Mouse (Mus musculus) A20 (cell line): ENCODE results near the gene Speg.

ENCODE experiments used
- DNase-seq: peaks from one replicate; pipeline ENCODE4 v3.0.0-alpha.2; 2011; ENCODE audit warnings: low read depth, low spot score

The Speg gene

DNA sequence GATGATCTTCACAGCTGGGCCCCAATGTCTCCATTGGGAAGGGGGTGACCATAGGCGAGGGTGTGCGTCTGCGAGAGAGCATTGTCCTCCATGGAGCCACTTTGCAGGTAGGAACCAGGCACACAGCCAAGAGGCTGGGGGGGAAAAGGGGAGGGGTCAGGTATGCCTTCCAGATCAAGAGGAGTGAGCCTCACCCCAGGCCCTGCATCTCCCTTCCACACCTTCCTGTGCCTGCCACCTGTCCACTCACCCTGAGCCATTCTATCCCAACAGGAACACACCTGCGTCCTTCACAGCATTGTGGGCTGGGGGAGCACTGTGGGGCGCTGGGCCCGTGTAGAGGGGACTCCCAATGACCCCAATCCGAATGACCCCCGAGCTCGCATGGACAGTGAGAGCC is 67.1 kb downstream of the Speg start:
- DNase-seq: no peak

DNA sequence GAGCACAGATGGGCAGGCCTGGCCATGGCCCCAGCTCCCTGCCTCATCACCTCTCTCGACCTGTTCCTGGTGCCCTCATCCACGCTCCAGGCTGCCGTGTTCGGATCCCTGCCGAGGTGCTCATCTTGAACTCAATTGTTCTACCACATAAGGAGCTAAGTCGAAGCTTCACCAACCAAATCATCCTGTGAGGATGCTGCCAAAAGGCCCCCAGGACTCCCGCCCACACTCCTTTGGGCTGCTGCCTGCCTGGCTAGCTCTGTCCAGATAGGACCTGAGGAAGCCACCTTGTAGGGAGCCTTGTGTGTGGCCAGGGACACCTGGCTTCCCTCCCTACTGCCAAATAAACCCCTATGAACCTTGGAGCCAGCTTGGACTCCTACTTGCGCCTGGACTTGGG is 67.7 kb downstream of the Speg start:
- DNase-seq: no peak

GRCm38 (mm10) chr1:75443247-75444024 is 68.3 kb downstream of the Speg start:
- DNase-seq: no peak

GRCm38 (mm10) chr1:75444208-75444607 is 69.1 kb downstream of the Speg start:
- DNase-seq: no peak

DNA sequence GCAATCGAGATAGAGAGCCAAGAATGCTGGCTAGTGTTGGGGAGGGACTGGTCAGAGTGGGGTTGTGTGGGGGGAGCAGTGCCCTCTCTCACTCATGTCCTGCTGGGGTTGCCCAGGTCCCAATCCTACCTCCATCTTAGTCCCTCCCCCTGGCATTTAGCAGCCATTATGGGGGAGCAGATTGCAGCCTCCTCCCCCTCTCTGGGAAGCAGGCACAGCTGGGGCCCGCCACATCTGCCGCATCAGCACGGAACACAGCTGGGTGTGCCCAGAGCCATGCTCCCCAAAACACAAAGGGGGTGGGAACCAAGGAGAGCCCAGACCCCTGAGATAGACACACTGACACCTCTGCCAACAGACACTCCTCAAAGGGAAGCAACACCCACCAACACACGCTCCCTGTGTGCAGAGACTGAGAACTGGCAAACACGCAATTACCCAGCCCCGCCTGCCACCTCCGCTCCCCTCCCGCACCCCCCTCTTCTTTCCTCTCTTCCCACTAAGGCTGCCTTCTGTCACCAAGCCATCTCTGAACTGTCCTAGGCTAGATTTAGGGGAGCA is 70.1 kb downstream of the Speg start:
- no peak for DNase-seq

DNA sequence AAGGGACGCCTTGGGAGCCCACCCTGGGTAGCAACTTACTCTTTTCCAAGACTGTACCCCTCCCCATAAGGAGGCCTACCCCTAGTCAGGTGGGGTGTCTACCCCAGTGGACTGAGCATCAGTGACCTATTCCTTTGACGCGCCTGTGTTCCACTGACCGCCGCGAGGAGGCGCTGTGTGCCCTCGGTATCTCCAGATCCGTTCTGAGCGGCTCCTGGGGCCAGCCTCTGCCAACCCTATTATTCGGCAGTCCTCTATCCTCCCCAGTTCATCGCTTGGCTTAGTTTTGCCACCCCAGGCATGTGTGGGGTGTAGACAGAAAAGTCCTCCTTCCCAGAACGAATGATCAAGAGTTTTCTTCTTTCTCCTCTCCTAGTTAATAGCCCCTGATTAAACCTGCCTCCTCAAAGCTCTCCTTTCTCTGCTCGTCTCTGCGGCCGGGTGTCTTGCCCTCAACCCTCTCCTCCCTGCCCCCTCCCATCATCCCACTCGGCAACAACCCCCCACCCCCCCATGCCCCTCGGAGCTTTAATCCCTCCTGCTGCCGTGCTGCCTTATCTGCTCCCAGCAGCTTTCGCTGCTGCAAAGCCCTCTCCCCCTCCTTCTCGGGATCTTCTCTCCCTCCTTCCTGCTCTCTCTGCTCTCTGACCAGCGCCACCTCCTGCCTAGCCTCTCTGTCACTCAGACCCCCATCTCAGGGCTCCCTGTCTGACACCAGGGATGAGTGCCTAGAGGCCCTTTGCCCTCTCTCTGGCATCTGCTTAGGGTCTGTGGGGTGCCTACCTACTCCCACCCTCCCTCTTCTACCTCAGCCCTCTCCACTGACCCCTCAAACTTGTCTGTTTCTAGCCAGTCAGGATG is 70.9 kb downstream of the Speg start:
- DNase-seq: peak; percentile 74

DNA sequence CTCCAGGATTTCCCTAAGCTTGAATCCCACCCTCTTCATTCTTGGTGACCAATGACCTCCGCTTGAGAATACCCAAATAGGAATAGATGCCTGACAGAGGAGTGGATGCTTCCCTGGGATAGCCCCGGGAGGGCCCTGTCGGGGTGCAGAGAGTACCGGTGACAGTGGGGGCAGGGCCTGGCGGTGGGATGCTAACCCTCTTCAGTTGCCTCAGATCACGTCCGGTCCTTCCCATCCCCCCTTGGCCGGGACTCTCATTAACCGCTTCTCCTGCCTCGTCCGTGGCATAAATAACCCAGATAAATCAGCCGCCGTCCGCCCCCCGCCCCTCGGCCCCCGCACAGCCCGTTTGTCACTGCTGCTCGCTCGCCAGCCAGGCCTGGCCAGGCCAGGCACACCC is 71.6 kb downstream of the Speg start:
- DNase-seq: no peak

GRCm38 (mm10) chr1:75447265-75448051 is 72.4 kb downstream of the Speg start:
- no peak for DNase-seq

- DNase-seq: no peak
These were observed 72.9 kb downstream of the Speg start for GRCm38 (mm10) chr1:75448052-75448431.

DNA sequence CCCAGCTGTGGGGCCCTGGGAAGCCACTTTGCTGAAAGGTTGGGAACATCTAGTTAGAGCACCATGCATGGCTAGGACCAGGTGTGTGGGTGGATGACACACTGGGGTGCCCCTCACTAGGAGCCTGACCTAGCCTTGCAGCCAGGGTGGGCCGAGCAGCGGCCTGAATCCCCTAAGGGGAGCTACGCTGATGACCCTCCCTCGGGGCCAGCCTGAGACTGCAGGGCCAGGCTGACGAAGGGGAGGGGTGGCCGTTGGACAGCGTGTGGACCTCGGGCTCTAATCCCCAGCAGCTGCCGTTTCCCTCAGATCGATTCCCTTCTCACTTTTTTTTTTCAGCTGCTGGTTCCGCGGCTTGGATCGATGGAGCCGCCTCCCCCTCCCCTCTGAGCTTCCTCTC is 73.8 kb downstream of the Speg start:
- DNase-seq: no peak

DNA sequence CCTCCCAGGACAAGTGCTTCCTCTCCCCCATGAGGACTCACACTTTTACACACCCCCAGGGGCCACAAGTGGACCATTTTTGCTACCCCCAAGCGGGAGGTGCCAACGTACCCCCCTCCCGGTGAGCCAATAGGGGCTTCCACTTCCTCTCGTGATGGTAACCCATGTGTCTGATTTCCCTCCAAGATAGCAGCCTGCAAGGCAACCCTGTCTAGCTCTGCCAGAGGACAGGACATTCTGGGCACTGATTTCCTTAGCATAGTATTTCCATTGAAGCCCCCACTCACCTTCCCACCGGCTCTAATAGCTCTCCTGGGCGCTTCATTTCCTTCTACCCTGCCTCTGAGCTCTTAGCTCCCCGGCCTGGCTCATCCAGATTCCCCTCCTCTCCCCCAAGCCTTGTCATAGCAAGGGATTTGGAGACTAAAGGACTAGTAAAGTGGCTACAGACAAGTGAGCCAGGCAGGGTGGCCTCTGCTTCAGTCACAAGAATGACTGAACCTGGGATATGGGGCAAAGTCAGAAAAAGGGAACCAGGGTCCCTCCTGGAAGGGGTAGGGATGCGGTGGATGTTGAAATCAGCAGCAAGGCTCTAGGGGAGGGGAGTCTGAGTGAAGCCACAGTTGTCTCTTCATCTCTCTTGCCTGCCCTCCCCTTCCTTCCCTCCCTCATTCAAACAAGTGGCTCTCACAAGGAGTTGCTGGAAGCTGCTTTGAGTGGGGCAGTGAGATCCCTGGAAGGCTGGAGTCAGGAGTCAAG is 74.5 kb downstream of the Speg start:
- DNase-seq: no peak

DNA sequence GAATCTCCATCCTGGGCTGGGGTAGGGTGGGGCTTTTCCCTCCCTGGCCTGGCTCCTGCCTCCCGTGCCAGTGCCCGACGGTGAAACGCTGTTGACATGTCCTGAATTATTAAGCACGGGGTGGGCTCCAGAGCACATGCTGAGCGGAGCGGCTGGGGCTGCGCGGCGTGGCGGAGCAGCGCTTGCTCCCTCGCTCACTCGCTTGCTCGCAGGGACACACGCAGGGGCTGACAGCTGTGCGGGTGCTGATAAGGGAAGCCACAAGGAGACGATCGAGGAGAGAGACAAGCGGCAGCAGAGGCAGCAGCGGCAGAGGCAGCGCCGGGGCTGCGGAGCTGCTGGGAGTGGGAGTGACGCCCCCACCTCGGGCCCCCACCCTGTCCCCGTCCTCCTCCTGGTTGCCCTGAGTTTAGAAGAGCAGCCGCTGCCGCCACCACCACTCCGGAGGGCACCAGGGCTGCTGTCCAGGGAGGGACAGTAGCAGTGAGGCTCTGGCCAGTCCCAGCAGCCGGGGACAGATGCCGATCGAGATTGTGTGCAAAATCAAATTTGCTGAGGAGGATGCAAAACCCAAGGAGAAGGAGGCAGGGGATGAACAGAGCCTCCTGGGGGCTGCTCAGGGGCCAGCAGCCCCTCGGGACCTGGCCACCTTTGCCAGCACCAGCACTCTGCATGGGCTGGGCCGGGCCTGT is 75.4 kb downstream of the Speg start, which contains the start of gene Asic4:
Gene Asic4 (plus strand): TSS at position 123 of the 692 bp plus-strand sequence.
- DNase-seq: no peak

DNA sequence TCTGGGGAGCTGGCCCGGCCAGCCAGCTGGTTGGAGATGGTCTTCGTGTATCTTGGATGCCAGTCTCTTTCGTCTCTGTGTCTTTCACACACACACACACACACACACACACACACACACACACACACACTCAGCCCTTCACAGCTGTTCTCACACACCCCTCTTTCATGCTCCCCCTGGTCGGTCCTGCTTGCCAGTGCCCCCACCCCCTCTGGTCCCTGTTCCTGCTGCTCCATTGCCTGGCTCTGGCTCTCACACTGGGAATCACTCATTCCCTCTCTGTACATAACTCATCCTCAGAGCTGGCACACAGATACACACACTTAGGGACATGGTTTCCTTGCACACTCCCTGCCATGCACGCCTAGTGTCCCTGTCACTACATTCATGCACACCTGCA is 76.8 kb downstream of the Speg start:
- DNase-seq: no peak

- no peak for DNase-seq
These were observed 80.3 kb downstream of the Speg start for GRCm38 (mm10) chr1:75455433-75455832.

DNA sequence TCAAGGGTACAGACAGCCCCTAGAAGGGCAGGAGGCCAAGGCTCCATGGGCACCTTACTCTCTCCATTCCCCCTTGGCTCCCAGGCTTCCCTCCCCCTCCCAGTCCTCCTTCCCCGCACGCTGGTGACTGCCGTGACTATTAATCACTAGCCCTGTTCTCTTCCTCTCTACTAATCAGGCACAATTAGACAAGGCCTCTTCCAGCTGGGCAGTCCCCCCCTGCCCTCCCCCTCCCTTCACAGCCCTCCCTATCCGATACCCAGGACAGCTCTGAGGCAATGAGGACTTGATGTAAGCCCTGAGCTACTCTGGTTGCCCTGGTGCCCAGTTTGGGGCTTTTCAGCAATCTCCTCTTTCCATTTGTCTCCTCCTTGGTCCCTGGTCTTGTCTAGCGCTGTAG is 80.9 kb downstream of the Speg start:
- no peak for DNase-seq

DNA sequence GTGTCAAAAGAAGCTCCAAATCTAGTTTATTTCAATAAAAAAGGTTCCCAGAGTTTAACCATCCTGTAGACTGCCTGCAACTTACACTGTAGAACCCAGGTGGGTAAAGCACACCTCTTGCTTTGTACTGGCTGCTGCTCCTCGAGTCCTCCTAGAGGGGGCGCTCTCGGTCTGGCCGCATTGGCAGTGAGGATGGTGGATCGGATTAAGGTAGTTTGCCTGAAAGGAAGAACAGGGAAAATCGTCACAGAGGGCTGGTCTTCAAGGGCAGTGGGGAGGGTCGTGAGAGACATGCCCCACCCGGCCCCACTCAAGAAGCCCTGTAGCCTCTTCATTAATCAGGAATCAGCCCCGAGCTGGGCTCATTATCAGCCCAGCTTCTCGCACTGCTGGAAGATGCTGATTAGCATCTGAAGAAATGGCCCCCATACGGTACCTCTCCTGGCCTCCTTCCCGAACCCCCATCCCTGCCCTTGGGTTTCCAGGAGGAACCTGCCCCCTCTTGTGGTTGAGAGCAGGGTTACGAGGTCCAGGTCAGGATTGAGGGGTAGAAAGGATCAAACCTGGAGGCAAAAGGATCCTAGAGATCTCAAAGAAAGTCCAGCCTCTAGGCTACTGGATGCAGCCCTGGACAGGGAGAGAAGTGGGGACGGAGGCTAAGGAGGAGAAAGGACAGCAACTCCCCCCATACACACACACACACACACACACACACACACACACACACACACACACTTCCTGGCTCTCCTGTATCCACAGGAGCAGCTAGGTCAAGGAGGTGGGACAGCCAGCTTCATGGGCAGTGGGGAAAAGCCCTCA is 81.9 kb downstream of the Speg start:
- peak; percentile 35 for DNase-seq

- no peak for DNase-seq
These were observed 82.6 kb downstream of the Speg start for GRCm38 (mm10) chr1:75457710-75458024.

DNA sequence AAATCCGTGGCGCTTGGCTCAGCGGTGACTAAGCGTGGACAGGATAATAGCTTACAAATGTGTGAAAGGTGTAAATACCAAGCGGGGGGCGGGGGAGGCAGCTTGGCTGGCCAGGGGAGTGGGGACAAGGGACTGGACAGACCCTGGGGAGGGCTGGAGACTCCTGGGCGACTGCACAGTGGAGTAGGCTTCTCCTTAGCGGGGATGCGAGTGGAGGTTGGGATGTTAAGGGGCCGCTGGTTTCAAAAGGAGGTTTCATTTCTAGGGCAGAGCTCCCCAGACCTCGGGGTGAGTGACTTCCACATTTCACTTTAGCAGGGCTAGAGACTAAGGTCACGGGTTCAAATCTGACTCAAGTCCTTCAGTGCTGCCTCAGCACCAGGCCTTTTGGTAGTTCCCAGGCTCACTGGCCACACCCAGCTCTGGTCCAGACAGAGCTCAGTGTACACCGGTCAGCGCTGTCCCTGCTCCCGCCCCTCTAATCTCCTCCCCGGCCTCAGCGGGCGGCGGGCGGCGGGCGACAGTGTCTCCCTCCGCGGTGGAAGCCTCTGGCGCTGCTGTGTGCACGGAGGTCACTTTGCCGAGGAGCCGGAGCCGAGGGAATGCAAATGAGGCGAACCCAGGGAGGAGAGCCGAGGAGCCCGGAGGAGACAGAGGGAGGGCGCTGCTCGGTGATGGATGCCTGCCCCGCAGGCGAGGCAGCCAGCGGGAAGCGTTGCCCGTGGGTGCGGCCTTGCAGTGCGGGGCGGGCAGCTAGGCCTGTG is 83.1 kb downstream of the Speg start:
- DNase-seq: no peak
